Mouse (Mus musculus) small intestine, adult 2 months (tissue): Measurements from ENCODE around the gene Kncn. TPM values are rescaled to one million over a fixed set of nuclear protein-coding genes. Genes with fewer than 3 reads are reported as not detected.

Experiments used
- H3K27ac ChIP-seq: fragments of 200-500 bp; 2 replicates; pipeline ENCODE4 v1.5.1; 2012; ENCODE audit warnings: low read depth, low read length, control low read depth, inconsistent platforms; ENCODE audit not compliant: insufficient read depth
- H3K27me3 ChIP-seq: fragments of 200-500 bp; 2 replicates; pipeline ENCODE4 v1.6.1; 2012; ENCODE audit warnings: mild to moderate bottlenecking, moderate library complexity, low read length, inconsistent platforms; ENCODE audit not compliant: control insufficient read depth, insufficient read depth
- H3K36me3 ChIP-seq: fragments of 200-500 bp; 2 replicates; pipeline ENCODE4 v1.6.1; 2012; ENCODE audit warnings: mild to moderate bottlenecking, low read length, control low read depth, inconsistent platforms; ENCODE audit not compliant: control insufficient read depth, insufficient read depth
- H3K4me1 ChIP-seq: fragments of 200-500 bp; 2 replicates; pipeline ENCODE4 v1.6.1; 2012; ENCODE audit warnings: low read length, inconsistent platforms, mixed read lengths; ENCODE audit not compliant: control insufficient read depth, insufficient read depth, insufficient read length
- H3K4me3 ChIP-seq: fragments of 200-500 bp; 2 replicates; pipeline ENCODE4 v1.5.1; 2012; ENCODE audit warnings: low read depth, mild to moderate bottlenecking, control low read depth, inconsistent platforms, low read length, moderate library complexity
- CTCF ChIP-seq: fragments of 200-500 bp; IDR thresholded peaks from 2 replicates; pipeline ENCODE4 v1.5.1; 2012; ENCODE audit warnings: low read depth, mild to moderate bottlenecking, control low read depth, inconsistent platforms, low read length, moderate library complexity, mixed read lengths; ENCODE audit not compliant: insufficient replicate concordance, insufficient read length; ENCODE audit errors: extremely low read depth
- POLR2A ChIP-seq: fragments of 200-500 bp; IDR thresholded peaks from 2 replicates; pipeline ENCODE4 v1.6.1; 2012; ENCODE audit warnings: low read depth, mild to moderate bottlenecking, control low read depth, inconsistent platforms, low read length, moderate library complexity
- WGBS: fragments of 180-500 bp; shearing (Covaris S2); methylation state at CpG from one replicate; pipeline ENCODE4 v1.1.7; 2018; 5-methylcytosine and 5-hydroxymethylcytosine counted together
- polyA plus RNA-seq: library from polyadenylated mRNA; depleted of rRNA; stranded (reverse); fragments of >200 nt; gene quantifications from 2 replicates; pipeline ENCODE4 v1.2.3, GENCODE M21; 2012

Kncn gene
- polyA plus RNA-seq, 1 experiment: not detected

DNA sequence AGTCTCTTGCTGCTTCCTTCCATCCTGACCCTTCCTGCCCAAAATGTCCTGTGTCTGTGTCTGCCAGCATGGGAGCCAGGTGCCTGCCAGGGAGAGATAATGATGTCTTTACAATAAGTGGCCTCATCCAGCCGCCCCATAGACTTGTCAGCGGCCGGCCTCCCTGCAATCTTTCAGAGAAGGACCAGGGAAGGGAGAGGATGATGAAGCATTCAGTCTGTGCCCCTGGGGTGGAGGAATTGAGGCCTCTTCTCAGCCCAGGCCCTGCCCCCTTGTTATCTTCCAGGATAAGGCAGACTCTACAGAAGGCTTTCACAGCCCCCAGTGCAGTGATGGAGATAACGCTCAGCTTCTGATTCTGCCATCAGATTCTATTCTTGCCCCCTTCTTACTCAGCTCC is 27.9 kb upstream of the Kncn start:
- no peak for TF ChIP-seq POLR2A
- TF ChIP-seq CTCF: no peak
- Histone ChIP-seq H3K4me3 (no peak overlapping the region), H3K36me3 (peaks cover 39% of the 10 kb centered on the region), H3K4me1 (no peaks in the 10 kb centered on the region), H3K27ac (no peak overlapping the region), H3K27me3 (no peaks in the 10 kb centered on the region)
- WGBS: 93% methylated on average over 4 of the region's 4 CpGs

- Histone ChIP-seq H3K36me3 (peaks cover 45% of the 10 kb centered on the region), H3K4me3 (no peak overlapping the region), H3K4me1 (no peaks in the 10 kb centered on the region), H3K27ac (no peak overlapping the region), H3K27me3 (no peaks in the 10 kb centered on the region)
- TF ChIP-seq POLR2A (no peak), CTCF (no peak)
- WGBS: 79% methylated on average over 9 of the region's 9 CpGs
Measured at GRCm38 (mm10) chr4:115857293-115857883, 26.8 kb upstream of the Kncn start.

- no peak overlapping the region for H3K4me3 ChIP-seq
- TF ChIP-seq CTCF (no peak), POLR2A (no peak)
- H3K27ac ChIP-seq: no peak overlapping the region
- no peaks in the 10 kb centered on the region for H3K4me1 ChIP-seq
- H3K36me3 ChIP-seq: peaks cover 57% of the 10 kb centered on the region
- H3K27me3 ChIP-seq: no peaks in the 10 kb centered on the region
- 90% methylated on average over 7 of the region's 7 CpGs for WGBS
Measured at GRCm38 (mm10) chr4:115863352-115863751, 20.8 kb upstream of the Kncn start.

DNA sequence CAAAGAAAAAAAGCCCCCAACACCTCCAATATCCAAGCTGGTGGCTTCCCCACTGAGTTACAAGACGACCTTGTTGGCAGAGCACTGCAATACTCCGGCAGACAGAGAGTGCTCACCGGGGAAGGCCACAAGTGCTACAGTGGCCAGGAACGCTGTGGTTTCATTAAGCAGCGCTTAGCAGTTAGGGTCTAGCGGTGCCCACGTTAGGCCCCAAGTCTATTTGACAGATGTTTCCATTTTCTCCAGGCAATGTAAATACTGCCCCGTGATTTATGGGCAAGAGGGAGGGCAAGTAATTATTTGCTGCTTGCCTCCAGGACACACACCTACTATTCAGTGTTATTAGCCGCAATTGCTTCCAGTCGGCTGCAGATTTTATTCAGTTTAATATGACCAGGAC is 20.3 kb upstream of the Kncn start:
- Histone ChIP-seq H3K4me3 (no peak overlapping the region), H3K4me1 (no peaks in the 10 kb centered on the region), H3K36me3 (peaks cover 62% of the 10 kb centered on the region), H3K27me3 (no peaks in the 10 kb centered on the region), H3K27ac (no peak overlapping the region)
- WGBS: 66% methylated on average over 10 of the region's 10 CpGs
- TF ChIP-seq POLR2A: no peak
- TF ChIP-seq CTCF: no peak

DNA sequence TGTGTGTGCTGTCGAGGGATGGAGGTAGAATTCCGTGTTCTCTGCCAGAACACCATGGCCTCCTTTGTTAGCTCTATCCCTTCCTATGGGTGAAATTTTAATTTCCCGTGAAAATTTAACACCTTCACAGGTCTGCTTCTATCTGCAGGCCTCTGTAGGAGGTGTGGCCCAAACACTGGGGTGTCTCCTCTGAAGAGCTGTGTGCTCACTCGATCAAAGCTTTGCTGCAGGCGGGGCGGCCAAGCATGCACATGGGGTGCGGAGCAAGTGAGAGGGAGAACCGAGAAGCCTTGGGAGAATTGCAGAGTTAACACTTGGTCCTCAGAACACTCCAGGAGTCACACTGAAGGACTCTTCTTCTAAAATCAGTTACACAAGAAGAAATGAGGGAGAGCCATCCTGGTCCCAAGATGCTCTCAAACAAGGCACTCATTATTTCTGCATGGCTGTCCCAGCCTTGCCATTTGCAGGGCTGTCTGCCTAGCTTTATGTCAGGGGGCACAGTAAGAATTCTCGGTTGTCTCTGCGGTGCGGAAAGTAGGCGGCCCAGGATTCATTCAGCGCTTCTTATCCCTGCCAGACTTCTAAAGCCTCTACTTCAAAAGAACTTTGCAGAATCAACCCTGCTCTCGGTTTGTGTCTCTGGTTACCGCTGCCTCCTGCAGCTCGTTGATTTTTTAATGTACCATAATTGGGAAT is 14.5 kb upstream of the Kncn start:
- TF ChIP-seq POLR2A: no peak
- TF ChIP-seq CTCF: no peak
- no peak overlapping the region for H3K27ac ChIP-seq
- peaks cover 60% of the 10 kb centered on the region for H3K36me3 ChIP-seq
- no peak overlapping the region for H3K4me3 ChIP-seq
- no peaks in the 10 kb centered on the region for H3K4me1 ChIP-seq
- H3K27me3 ChIP-seq: no peaks in the 10 kb centered on the region
- 78% methylated on average over 16 of the region's 16 CpGs for WGBS

DNA sequence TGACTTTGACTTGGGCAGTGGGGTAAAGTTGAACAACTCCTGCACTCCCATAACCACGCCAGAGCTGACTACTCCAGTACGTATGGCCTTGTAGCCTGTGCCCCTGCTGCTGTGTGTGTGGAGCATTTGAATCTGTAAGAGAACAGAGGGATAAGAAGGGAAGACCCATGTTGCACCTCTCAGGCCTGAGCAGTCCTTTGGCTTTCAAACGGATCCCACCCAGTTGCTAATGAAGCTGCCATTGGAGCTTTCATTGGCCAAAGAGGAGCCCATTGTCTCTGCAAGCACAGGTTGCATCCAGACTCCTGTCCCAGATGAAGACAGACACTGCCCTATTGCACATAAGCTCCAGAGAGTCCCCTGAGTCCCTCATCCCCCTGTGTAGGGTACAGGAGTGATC is 11.0 kb upstream of the Kncn start:
- H3K4me1 ChIP-seq: no peaks in the 10 kb centered on the region
- TF ChIP-seq POLR2A: no peak
- no peak for TF ChIP-seq CTCF
- no peak overlapping the region for H3K27ac ChIP-seq
- 84% methylated on average over 3 of the region's 3 CpGs for WGBS
- no peaks in the 10 kb centered on the region for H3K27me3 ChIP-seq
- H3K4me3 ChIP-seq: no peak overlapping the region
- H3K36me3 ChIP-seq: peaks cover 69% of the 10 kb centered on the region

DNA sequence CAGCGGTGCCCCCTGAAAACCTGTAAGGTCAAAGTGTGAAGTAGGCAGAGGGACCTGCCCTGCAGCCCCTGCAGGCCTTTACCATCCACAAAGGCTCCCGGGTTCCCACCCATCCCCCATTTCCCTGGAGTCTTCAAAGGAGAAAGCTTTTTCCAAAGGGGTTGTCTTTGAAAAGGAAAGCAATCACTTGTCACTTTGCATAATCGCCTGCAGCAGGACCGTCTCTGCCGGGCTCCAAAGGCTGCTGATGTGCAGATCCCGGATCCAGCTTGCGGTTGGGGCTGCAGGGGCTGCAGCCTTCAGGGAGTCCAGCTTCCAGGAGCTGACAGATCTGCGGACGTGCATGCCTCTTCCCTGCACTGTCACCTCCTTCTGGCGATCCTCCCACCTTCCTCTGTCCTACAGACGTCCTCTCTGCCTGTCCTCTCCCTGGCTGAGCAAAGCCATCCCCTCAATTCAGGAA is 6.0 kb upstream of the Kncn start:
- Histone ChIP-seq H3K4me1 (no peaks in the 10 kb centered on the region), H3K27me3 (no peaks in the 10 kb centered on the region), H3K4me3 (no peak overlapping the region), H3K36me3 (peaks cover 38% of the 10 kb centered on the region), H3K27ac (no peak overlapping the region)
- WGBS: 56% methylated on average over 11 of the region's 11 CpGs
- TF ChIP-seq POLR2A: no peak
- TF ChIP-seq CTCF: no peak
